Mouse (Mus musculus) embryonic facial prominence, embryonic 13.5 days (tissue): ENCODE data around the gene Slc26a5. TPM values are rescaled to one million over a fixed set of nuclear protein-coding genes. Genes with fewer than 3 reads are reported as not detected.

Experiments
- ATAC-seq: fragments of 200-750 bp; cut with Nextera tagmentation; 2 replicates; pipeline ENCODE4 v1.8.0; 2017; ENCODE audit warnings: low read depth; ENCODE audit not compliant: insufficient number of reproducible peaks, insufficient read depth, low FRiP score, low TSS enrichment
- H3K27ac ChIP-seq: fragments of 300-500 bp; sonication (generic); 2 replicates; pipeline ENCODE4 v1.5.1; 2015; ENCODE audit warnings: moderate library complexity, mild to moderate bottlenecking, inconsistent platforms
- H3K27me3 ChIP-seq: fragments of 300-500 bp; sonication (generic); 2 replicates; pipeline ENCODE4 v1.6.1; 2015; ENCODE audit warnings: mild to moderate bottlenecking, inconsistent platforms
- H3K36me3 ChIP-seq: fragments of 300-500 bp; sonication (generic); 2 replicates; pipeline ENCODE4 v1.6.1; 2015; ENCODE audit warnings: mild to moderate bottlenecking, inconsistent platforms
- H3K4me1 ChIP-seq: fragments of 300-500 bp; sonication (generic); 2 replicates; pipeline ENCODE4 v1.6.1; 2015; ENCODE audit warnings: inconsistent platforms
- H3K4me2 ChIP-seq: fragments of 300-500 bp; sonication (generic); 2 replicates; pipeline ENCODE4 v1.6.1; 2015; ENCODE audit warnings: moderate library complexity, mild to moderate bottlenecking, inconsistent platforms
- H3K4me3 ChIP-seq: fragments of 300-500 bp; sonication (generic); 2 replicates; pipeline ENCODE4 v1.5.1; 2015; ENCODE audit warnings: mild to moderate bottlenecking, inconsistent platforms
- H3K9ac ChIP-seq: fragments of 300-500 bp; sonication (generic); 2 replicates; pipeline ENCODE4 v1.6.1; 2015; ENCODE audit warnings: mild to moderate bottlenecking, inconsistent platforms
- H3K9me3 ChIP-seq: fragments of 300-500 bp; sonication (generic); 2 replicates; pipeline ENCODE4 v1.6.1; 2016; ENCODE audit warnings: inconsistent platforms
- WGBS: fragments of 180-500 bp; shearing (Covaris S2); methylation state at CpG from one replicate; pipeline ENCODE4 v1.1.7; 2015; ENCODE audit warnings: mixed read lengths; 5-methylcytosine and 5-hydroxymethylcytosine counted together
- polyA plus RNA-seq: library from polyadenylated mRNA; unstranded; fragments of >200 nt; fragmentation: Nextera tagmentation; extraction: Ambion mirVana; gene quantifications from 2 replicates; pipeline ENCODE4 v1.2.1, GENCODE M21; 2015

Slc26a5 gene
- polyA plus RNA-seq, 1 experiment from 2014 or later: 0.24 TPM

DNA sequence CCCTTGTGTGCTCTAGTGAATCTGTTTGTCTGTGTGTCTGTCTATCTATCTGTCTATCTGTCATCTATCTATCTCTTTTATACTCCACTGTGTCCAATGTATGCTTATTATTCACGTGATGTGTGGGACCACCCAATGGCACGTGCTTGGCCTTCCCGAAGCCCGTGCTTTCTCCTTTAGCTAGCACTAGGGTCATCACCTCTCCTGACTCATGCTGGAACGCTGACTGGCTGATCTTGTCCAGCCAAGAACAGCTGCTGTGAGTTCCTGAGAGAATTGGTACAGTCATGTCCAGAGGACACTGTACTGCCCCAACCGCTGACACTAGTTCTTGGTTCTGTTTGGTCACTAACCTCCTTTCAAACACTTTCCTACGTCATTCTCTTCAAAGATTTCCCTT, 6.8 kb downstream of the Slc26a5 start:
- Histone ChIP-seq H3K27ac (no peak overlapping the region), H3K27me3 (no peaks in the 10 kb centered on the region), H3K4me1 (no peaks in the 10 kb centered on the region), H3K36me3 (no peaks in the 10 kb centered on the region), H3K4me2 (no peak overlapping the region), H3K9ac (no peak overlapping the region), H3K4me3 (no peak overlapping the region), H3K9me3 (no peaks in the 10 kb centered on the region)
- WGBS: 83% methylated on average over 7 of the region's 7 CpGs
- no peak for ATAC-seq

- Histone ChIP-seq H3K36me3 (no peaks in the 10 kb centered on the region), H3K27me3 (no peaks in the 10 kb centered on the region), H3K4me3 (no peak overlapping the region), H3K27ac (no peak overlapping the region), H3K9me3 (no peaks in the 10 kb centered on the region), H3K4me1 (no peaks in the 10 kb centered on the region), H3K9ac (no peak overlapping the region), H3K4me2 (no peak overlapping the region)
- 37% methylated on average over 10 of the region's 10 CpGs for WGBS
- ATAC-seq: no peak
These were observed 13.6 kb downstream of the Slc26a5 start for GRCm38 (mm10) chr5:21851679-21852340.

- Histone ChIP-seq H3K4me2 (no peak overlapping the region), H3K4me1 (no peaks in the 10 kb centered on the region), H3K36me3 (no peaks in the 10 kb centered on the region), H3K27me3 (no peaks in the 10 kb centered on the region), H3K4me3 (no peak overlapping the region), H3K9ac (no peak overlapping the region), H3K9me3 (no peaks in the 10 kb centered on the region), H3K27ac (no peak overlapping the region)
- WGBS: 79% methylated on average over 6 of the region's 6 CpGs
- ATAC-seq: no peak
These were observed 18.0 kb downstream of the Slc26a5 start for GRCm38 (mm10) chr5:21847438-21847837.

GRCm38 (mm10) chr5:21846616-21847290, 18.7 kb downstream of the Slc26a5 start:
- WGBS: 86% methylated on average over 20 of the region's 20 CpGs

DNA sequence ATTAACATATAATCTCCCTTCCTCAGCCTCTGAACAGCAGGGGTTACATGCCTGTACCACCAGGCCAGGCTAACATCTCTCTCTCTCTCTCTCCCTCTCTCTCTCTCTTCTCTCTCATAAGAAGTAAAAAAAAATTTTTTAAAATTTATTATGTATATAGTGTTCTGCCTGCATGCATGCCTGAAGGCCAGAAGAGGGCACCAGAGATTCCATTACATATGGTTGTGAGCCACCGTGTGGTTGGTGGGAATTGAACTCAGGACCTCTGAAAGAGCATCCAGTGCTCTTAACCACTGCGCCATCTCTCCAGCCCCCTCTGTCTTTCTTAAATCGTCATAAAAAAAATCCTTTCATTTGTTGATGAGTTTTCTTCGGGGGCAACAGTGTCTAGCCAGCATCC, 20.7 kb downstream of the Slc26a5 start:
- no peaks in the 10 kb centered on the region for H3K27me3 ChIP-seq
- no peak for ATAC-seq
- no peak overlapping the region for H3K9ac ChIP-seq
- H3K36me3 ChIP-seq: no peaks in the 10 kb centered on the region
- H3K27ac ChIP-seq: no peak overlapping the region
- no peak overlapping the region for H3K4me3 ChIP-seq
- H3K4me1 ChIP-seq: no peaks in the 10 kb centered on the region
- no peak overlapping the region for H3K4me2 ChIP-seq
- WGBS: 71% methylated on average over 4 of the region's 4 CpGs
- H3K9me3 ChIP-seq: no peaks in the 10 kb centered on the region

More at GRCm38 (mm10) chr5:21846616-21847290, 18.7 kb downstream of the Slc26a5 start:
- no peak for ATAC-seq
- Histone ChIP-seq H3K4me1 (no peaks in the 10 kb centered on the region), H3K36me3 (no peaks in the 10 kb centered on the region), H3K4me2 (no peak overlapping the region), H3K9ac (no peak overlapping the region), H3K9me3 (no peaks in the 10 kb centered on the region), H3K27me3 (no peaks in the 10 kb centered on the region), H3K27ac (no peak overlapping the region), H3K4me3 (no peak overlapping the region)

DNA sequence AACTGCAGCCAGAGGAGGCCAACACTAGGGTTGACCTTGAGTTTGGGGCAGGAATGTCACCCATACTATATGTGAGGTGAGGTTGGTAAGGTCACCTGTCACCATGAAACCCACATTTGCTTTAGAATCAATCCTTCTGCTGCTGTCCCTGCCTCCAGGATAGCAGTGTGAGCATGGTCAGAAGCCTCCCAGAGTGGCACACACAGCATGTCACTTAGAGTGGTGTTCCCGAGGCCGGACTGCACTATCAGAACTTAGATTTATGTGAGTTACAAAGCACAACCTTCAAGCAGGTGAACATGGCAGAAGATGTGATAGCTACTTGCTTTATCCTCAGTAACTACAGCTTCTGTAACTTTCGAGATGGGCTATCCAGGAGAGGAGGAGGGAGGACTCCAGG, 33.6 kb downstream of the Slc26a5 start:
- no peak overlapping the region for H3K4me2 ChIP-seq
- ATAC-seq: no peak
- H3K36me3 ChIP-seq: no peaks in the 10 kb centered on the region
- WGBS: 75% methylated on average over 3 of the region's 3 CpGs
- no peak overlapping the region for H3K27ac ChIP-seq
- no peaks in the 10 kb centered on the region for H3K9me3 ChIP-seq
- peaks cover 5% of the 10 kb centered on the region; the same call in 1 of the 2 replicates for H3K4me1 ChIP-seq
- no peaks in the 10 kb centered on the region for H3K27me3 ChIP-seq
- no peak overlapping the region for H3K4me3 ChIP-seq
- H3K9ac ChIP-seq: no peak overlapping the region

DNA sequence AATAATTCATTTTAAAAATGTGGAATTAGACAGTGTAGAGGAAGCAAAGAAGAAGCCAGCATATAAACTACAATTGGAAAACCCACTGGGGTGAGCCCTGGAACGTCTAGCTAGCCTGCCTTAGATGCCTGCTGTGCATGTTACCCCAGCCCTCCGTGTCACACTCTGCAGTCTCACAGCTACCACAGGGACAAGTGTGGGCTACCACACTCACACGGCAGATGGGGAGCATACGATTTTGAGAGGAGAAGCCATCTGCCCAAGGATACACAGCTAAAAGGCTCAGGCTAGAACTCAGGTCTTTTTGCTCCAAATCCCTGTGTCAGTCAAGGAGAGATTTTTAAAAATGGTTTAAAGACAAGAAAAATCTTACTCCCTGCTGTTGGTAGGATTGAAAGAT, 36.5 kb downstream of the Slc26a5 start:
- H3K27ac ChIP-seq: no peak overlapping the region
- no peak for ATAC-seq
- H3K4me1 ChIP-seq: peaks cover 5% of the 10 kb centered on the region; the same call in 1 of the 2 replicates
- no peak overlapping the region for H3K9ac ChIP-seq
- 69% methylated on average over 4 of the region's 4 CpGs for WGBS
- 0 out of 2 replicates have a peak, but pooled peaks cover 3% of the 10 kb centered on the region for H3K27me3 ChIP-seq
- H3K4me3 ChIP-seq: no peak overlapping the region
- H3K36me3 ChIP-seq: no peaks in the 10 kb centered on the region
- no peaks in the 10 kb centered on the region for H3K9me3 ChIP-seq
- H3K4me2 ChIP-seq: no peak overlapping the region

DNA sequence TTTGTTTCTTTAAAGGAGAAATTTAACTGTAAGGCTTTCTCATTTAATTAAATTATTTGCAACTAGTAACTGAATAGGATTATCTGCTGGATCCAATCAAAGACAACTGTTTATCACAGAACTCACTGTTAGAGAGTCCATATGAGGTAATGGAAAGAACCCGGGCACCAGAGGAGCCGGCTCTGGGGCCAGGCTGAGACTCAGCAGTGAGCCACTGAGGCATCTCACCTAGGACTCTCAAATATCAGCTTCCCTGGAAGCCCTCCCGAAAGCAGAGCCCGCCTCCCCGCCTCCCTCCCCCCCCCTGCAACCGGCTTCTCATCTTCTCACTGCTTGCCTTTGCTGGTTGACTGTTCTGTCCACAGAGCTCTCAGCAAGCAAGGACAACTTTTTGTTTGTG, 37.8 kb downstream of the Slc26a5 start:
- 8% methylated on average over 6 of the region's 6 CpGs for WGBS
- no peak overlapping the region for H3K4me3 ChIP-seq
- ATAC-seq: no peak

DNA sequence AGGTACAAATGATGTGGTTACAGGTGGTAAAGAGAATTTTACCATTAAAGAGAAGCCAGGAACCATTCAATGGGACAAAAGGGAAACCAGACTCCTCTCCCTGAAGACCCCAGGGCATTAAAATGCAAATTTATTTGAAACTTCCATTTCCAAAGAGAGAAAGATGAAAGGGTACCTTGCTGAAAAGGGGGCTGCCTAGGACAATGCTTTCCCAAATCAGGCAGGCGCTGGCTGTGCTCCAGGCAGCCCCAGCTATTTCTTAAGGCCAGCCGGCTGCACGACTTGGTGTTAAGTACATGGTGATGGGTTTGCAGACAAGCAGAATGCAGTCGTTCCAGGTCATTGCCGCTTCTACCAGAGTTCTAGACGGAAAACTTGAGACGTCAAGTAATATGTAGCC, 39.0 kb downstream of the Slc26a5 start:
- no peak for ATAC-seq
- WGBS: 31% methylated on average over 7 of the region's 7 CpGs
- Histone ChIP-seq H3K27ac (no peak overlapping the region), H3K4me1 (peaks cover 5% of the 10 kb centered on the region; the same call in 1 of the 2 replicates), H3K4me3 (no peak overlapping the region), H3K36me3 (no peaks in the 10 kb centered on the region), H3K9me3 (no peaks in the 10 kb centered on the region), H3K9ac (no peak overlapping the region), H3K4me2 (no peak overlapping the region), H3K27me3 (0 out of 2 replicates have a peak, but pooled peaks cover 3% of the 10 kb centered on the region)

More for the DNA sequence above, 37.8 kb downstream of the Slc26a5 start:
- no peaks in the 10 kb centered on the region for H3K36me3 ChIP-seq
- H3K9me3 ChIP-seq: no peaks in the 10 kb centered on the region
- no peak overlapping the region for H3K27ac ChIP-seq
- H3K4me1 ChIP-seq: peaks cover 5% of the 10 kb centered on the region; the same call in 1 of the 2 replicates
- no peak overlapping the region for H3K4me2 ChIP-seq
- H3K27me3 ChIP-seq: 0 out of 2 replicates have a peak, but pooled peaks cover 3% of the 10 kb centered on the region
- H3K9ac ChIP-seq: no peak overlapping the region

GRCm38 (mm10) chr5:21813994-21814393, 51.4 kb downstream of the Slc26a5 start:
- ATAC-seq: no peak
- H3K4me1 ChIP-seq: no peaks in the 10 kb centered on the region
- H3K27me3 ChIP-seq: no peaks in the 10 kb centered on the region
- H3K27ac ChIP-seq: no peak overlapping the region
- no peak overlapping the region for H3K4me2 ChIP-seq
- H3K9me3 ChIP-seq: no peaks in the 10 kb centered on the region
- 36% methylated on average over 1 of the region's 1 CpGs for WGBS
- no peak overlapping the region for H3K4me3 ChIP-seq
- H3K36me3 ChIP-seq: no peaks in the 10 kb centered on the region
- H3K9ac ChIP-seq: no peak overlapping the region

GRCm38 (mm10) chr5:21810924-21811323, 54.5 kb downstream of the Slc26a5 start:
- no peak for ATAC-seq
- H3K9me3 ChIP-seq: no peaks in the 10 kb centered on the region
- H3K9ac ChIP-seq: no peak overlapping the region
- no peaks in the 10 kb centered on the region for H3K4me1 ChIP-seq
- no peaks in the 10 kb centered on the region for H3K27me3 ChIP-seq
- H3K4me2 ChIP-seq: no peak overlapping the region
- no peaks in the 10 kb centered on the region for H3K36me3 ChIP-seq
- H3K4me3 ChIP-seq: no peak overlapping the region
- 62% methylated on average over 10 of the region's 10 CpGs for WGBS
- no peak overlapping the region for H3K27ac ChIP-seq

DNA sequence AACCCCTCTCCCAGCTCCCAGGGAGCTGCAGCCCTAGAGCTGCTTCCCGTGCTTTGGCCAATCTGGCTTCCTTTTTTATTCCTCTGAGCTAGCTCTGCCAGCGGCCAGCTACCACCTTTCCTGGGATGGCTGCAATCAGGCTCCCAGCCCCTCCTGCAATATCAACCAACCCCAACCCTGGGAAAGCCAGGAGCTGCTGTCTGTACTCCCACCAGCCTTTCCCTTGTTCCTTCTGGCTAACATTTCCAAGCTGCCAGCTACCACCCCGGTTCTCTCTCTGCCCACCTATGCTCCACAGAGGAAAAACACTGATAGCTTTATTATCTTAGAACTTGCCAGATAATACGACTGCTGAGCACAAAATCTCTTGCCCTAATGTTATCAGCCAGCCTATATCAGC, 60.6 kb downstream of the Slc26a5 start:
- Histone ChIP-seq H3K4me3 (no peak overlapping the region), H3K4me2 (no peak overlapping the region), H3K9me3 (no peaks in the 10 kb centered on the region), H3K36me3 (peaks cover 45% of the 10 kb centered on the region), H3K27me3 (no peaks in the 10 kb centered on the region), H3K27ac (no peak overlapping the region), H3K9ac (no peak overlapping the region), H3K4me1 (no peaks in the 10 kb centered on the region)
- no peak for ATAC-seq
- WGBS: 85% methylated on average over 4 of the region's 4 CpGs
